ENCODE assay signal across 8 mouse cellular contexts in the genomic region with DNA sequence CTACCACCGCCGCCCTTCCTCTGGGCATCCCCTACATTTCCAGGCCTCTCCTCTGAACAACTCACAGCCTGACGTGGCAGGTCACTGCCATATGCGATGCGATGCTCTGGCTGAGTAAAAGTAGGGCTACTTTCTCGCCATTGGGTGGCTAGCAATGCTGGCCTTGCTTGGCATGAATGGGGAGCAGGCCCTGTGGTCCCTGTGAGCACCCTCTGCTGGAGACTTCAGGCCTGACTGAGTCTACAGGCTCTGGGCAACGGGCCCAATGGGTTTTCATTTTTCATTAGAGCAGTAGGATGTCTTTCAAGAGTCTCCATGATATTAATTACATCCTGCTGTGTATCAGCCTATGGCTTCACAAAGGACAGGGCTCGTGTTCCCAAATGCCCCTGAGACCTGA. TPM values are rescaled to one million over a fixed set of nuclear protein-coding genes. Genes with fewer than 3 reads are reported as not detected.
DNase-seq lines count a peak whose midpoint lies in the region; ATAC-seq and TF ChIP-seq lines count a peak whose summit lies in the region.

No protein-coding gene starts in this region.

- H3K9ac ChIP-seq in heart, embryonic 11.5 days (ENCODE audit: low read depth, low read length) = peak overlapping the region; percentile 16; the same call in 1 of the 2 replicates
- H3K9ac ChIP-seq in kidney, postnatal 0 days (ENCODE audit: low read depth, low read length) = no peak overlapping the region

- ATAC-seq in heart, embryonic 11.5 days (replicated peaks; ENCODE audit: insufficient number of reproducible peaks, low FRiP score, low TSS enrichment) = no peak
- no peak; the same call in 1 of the 2 replicates for ATAC-seq in kidney, postnatal 0 days (replicated peaks; ENCODE audit: low FRiP score, low read depth)

- no peaks in the 10 kb centered on the region for H3K9me3 ChIP-seq in heart, embryonic 11.5 days (replicated peaks; ENCODE audit: control insufficient read depth, low read length)
- no peaks in the 10 kb centered on the region for H3K9me3 ChIP-seq in kidney, postnatal 0 days (replicated peaks; ENCODE audit: low read length)

- H3K4me3 ChIP-seq in heart, embryonic 11.5 days (ENCODE audit: low read depth, low read length) = no peak overlapping the region
- no peak overlapping the region for H3K4me3 ChIP-seq in kidney, postnatal 0 days (replicated peaks; ENCODE audit: low read depth, low read length)

- H3K27ac ChIP-seq in heart, embryonic 11.5 days (ENCODE audit: low read depth, low read length) = no peak overlapping the region
- no peak overlapping the region for H3K27ac ChIP-seq in kidney, postnatal 0 days

- no peak overlapping the region for H3K4me2 ChIP-seq in heart, embryonic 11.5 days
- H3K4me2 ChIP-seq in kidney, postnatal 0 days (ENCODE audit: low read length) = no peak overlapping the region

- no peaks in the 10 kb centered on the region for H3K36me3 ChIP-seq in heart, embryonic 11.5 days (ENCODE audit: control insufficient read depth, insufficient read depth, low read length)
- no peaks in the 10 kb centered on the region for H3K36me3 ChIP-seq in kidney, postnatal 0 days (ENCODE audit: insufficient read depth, low read length)

- H3K4me1 ChIP-seq in heart, embryonic 11.5 days (ENCODE audit: control insufficient read depth, insufficient read depth, low read length) = no peaks in the 10 kb centered on the region
- H3K4me1 ChIP-seq in kidney, postnatal 0 days (replicated peaks; ENCODE audit: insufficient read depth, low read length) = no peaks in the 10 kb centered on the region

- no peak for DNase-seq in heart, adult 9 months (ENCODE audit: low spot score in 2 of 2)
- DNase-seq in 3T3-L1 (ENCODE audit: low read depth, low spot score) = peak; percentile 42
- peak; percentile 42 to 81 for DNase-seq in adrenal gland, adult (ENCODE audit: inconsistent age in 2 of 2, low spot score in 1 of 2)
- DNase-seq in embryo, embryonic 11 days = peak; percentile 65
- peak; percentile 75 for DNase-seq in kidney, postnatal 0 days (ENCODE audit: low spot score)
- peak; percentile 51 for DNase-seq in lung, postnatal 25 days (ENCODE audit: low spot score)
- DNase-seq in T-cell, adult 2 months (ENCODE audit: low spot score) = no peak

- peak; percentile 73 for TF ChIP-seq CTCF in kidney, postnatal 0 days (IDR thresholded peaks at IDR 0.05; ENCODE audit: low read depth)

- H3K27me3 ChIP-seq in heart, embryonic 11.5 days (ENCODE audit: control insufficient read depth, insufficient read depth, low read length) = no peaks in the 10 kb centered on the region
- H3K27me3 ChIP-seq in kidney, postnatal 0 days (ENCODE audit: insufficient read depth, low read length) = no peaks in the 10 kb centered on the region

- 33% methylated on average over 8 of the region's 8 CpGs for WGBS in heart, embryonic 11.5 days (ENCODE audit: insufficient replicate concordance)
- 31% methylated on average over 8 of the region's 8 CpGs for WGBS in kidney, postnatal 0 days

RNA-seq across cellular contexts. Expression of gene Zfp710, which starts 30.1 kb away (rescaled TPM):
- 11.2 and 11.8 TPM in 2 replicates for polyA plus RNA-seq in heart, embryonic 11.5 days (2014; fragmentation: Nextera tagmentation; extraction: Ambion mirVana)
- polyA plus RNA-seq in kidney, postnatal 0 days (2015; fragmentation: Nextera tagmentation; extraction: Ambion mirVana) = 14.8 and 15.3 TPM in 2 replicates

RNA-seq across cellular contexts. Expression of gene Arpin, which starts 59.3 kb away (rescaled TPM):
- polyA plus RNA-seq in heart, embryonic 11.5 days (2014; fragmentation: Nextera tagmentation; extraction: Ambion mirVana) = 27.0 and 27.8 TPM in 2 replicates
- 30.6 and 34.4 TPM in 2 replicates for polyA plus RNA-seq in kidney, postnatal 0 days (2015; fragmentation: Nextera tagmentation; extraction: Ambion mirVana)

Comparison
In these comparisons a context has a peak if more than half of its experiments do, and no peak if none do; other contexts are left out.
1. DNase-seq: peak in 3T3-L1 (single experiment), adrenal gland, adult (2 of 2), embryo, embryonic 11 days (single experiment), kidney, postnatal 0 days (single experiment) and lung, postnatal 25 days (single experiment); none in heart, adult 9 months (0 of 2) and T-cell, adult 2 months (single experiment).